Mouse (Mus musculus): ENCODE data around the gene Nt5m.

The Nt5m gene

GRCm38 (mm10) chr11:59906521-59907123, 67.4 kb downstream of the Nt5m start:
- DNase-seq = no peak

- no peak for DNase-seq
Observed at GRCm38 (mm10) chr11:59908446-59908845, 69.2 kb downstream of the Nt5m start.

DNA sequence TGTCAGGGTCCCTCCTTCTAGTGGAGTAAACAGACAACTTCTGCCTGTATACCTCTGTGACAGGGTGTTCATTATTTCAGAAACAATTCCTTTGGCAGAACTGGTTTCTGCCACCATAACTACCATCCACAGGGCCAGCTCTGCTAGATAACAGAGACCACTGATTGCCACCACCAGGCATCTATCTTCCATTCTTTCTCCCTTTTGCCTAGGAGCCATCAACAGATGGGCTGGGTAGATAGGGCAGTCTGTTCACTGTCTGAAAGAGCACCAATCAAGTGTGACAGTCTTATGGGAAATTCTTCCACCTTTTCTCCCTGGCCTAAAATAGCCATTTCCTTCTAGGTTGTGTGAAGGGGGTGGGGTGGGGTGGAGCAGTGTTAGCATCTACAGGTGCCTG, 71.3 kb downstream of the Nt5m start:
- no peak for DNase-seq

DNA sequence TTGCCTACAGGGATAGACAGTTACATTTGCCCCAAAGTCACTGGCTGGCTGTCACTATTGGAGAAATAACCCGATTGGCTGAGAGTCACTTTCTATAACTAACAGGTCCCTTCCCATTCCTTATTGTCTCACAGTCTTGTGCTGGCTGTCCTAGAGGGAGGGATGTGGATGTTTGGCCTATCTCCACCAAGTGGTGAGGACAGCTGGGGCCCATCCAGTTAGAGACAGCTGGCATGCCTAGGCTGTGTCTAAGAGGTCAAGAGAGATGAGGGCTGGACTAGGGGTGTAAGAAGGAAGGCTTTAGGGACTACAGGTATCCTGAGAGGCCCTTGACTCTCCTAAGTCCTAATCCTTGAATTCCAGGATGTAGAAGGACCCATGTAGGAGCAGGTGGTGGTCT, 72.3 kb downstream of the Nt5m start:
- DNase-seq = no peak

GRCm38 (mm10) chr11:59913702-59914101, 74.5 kb downstream of the Nt5m start:
- DNase-seq = no peak

DNA sequence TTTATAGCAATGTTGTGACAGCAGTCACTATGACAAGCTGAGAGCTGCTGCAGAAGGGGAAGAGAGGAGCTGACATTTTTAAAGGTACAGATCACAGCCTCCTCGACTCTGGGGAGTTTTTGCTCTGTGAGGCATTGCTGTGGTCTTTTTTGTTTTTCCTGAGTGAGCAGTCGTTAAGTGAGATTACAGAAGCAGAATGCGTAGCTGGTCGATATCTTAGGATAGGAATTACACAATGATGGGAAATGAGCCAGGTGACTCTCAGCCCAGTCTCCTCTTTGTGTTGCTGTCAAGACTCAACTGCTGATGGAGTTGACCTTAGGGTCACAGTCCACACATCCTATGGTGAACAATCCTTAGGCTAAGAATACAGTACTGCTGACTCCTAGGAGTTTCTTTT, 78.8 kb downstream of the Nt5m start:
- DNase-seq = no peak

DNA sequence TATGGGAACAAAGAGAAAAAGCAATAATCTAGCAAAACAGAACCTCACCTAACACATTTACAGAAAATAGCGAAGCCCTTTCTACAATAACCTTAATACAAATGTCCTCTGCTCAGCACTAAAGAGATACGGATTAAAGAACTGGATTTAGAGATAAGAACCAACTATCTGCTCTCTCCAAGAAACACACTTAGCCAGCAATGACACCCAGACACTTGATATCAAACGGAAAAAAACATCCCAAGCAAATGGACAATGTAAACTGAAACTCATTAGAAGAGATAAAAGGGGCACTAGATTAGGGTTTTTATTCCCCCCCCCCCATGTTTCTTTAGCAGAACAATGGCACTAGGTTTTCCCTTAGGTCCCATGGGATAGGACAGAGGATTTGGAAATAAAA, 80.2 kb downstream of the Nt5m start:
- no peak for DNase-seq

DNA sequence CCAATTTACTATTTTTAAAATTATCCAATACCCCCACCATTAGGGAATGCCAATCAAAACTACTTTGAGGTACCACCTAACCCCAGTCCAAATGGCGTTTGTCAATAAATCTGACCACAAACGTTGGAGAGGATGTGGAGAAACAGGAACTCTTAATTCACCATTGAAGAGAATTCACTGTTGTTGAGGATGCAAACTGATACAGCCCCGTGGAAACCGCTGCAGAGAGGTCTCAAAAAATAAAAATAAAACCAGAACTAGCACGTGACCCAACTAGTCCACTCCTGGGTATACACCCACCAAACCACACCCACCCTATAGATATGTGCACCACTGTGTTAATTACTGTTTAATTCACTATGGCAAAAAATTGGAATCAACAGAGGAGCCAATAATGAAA, 81.1 kb downstream of the Nt5m start:
- DNase-seq = no peak

GRCm38 (mm10) chr11:59921265-59921664, 82.0 kb downstream of the Nt5m start:
- no peak for DNase-seq

GRCm38 (mm10) chr11:59930031-59930430, 90.8 kb downstream of the Nt5m start:
- no peak for DNase-seq
